Mouse (Mus musculus) layer of hippocampus, adult 2 months (tissue): ENCODE results near the gene Tpk1. TPM values are rescaled to one million over a fixed set of nuclear protein-coding genes. Genes with fewer than 3 reads are reported as not detected.

Source experiments
- DNase-seq, 2 experiments: peaks; one replicate each; pipeline ENCODE4 v3.0.0; 2022; ENCODE audit warnings: low spot score in 2 of 2
- H3K27ac ChIP-seq: fragments of 200-600 bp; 2 replicates; pipeline ENCODE4 v1.8.1; 2022
- H3K4me3 ChIP-seq: fragments of 200-600 bp; 2 replicates; pipeline ENCODE4 v1.8.1; 2022; ENCODE audit warnings: mild to moderate bottlenecking
- CTCF ChIP-seq: fragments of 200-600 bp; conservative IDR thresholded peaks from 2 replicates; pipeline ENCODE4 v1.8.1; 2022; ENCODE audit warnings: antibody characterized with exemption, mild to moderate bottlenecking, moderate library complexity
- total RNA-seq, 2 experiments: library from RNA; stranded (reverse); gene quantifications; 2 replicates each; pipeline ENCODE4 v1.2.3; 2021

The Tpk1 gene
- total RNA-seq, 2 experiments from 2014 or later = 2.6 to 3.6 TPM

GRCm38 (mm10) chr6:43504609-43505230 is 161.4 kb downstream of the Tpk1 start:
- H3K4me3 ChIP-seq = no peak overlapping the region
- TF ChIP-seq CTCF = no peak

GRCm38 (mm10) chr6:43492367-43492766 is 173.7 kb downstream of the Tpk1 start:
- Histone ChIP-seq H3K4me3 (no peak overlapping the region), H3K27ac (no peak overlapping the region)
- no peak for DNase-seq
- TF ChIP-seq CTCF = peak; percentile 69

More at GRCm38 (mm10) chr6:43504609-43505230, 161.4 kb downstream of the Tpk1 start:
- no peak for DNase-seq
- H3K27ac ChIP-seq = no peak overlapping the region

- DNase-seq = no peak
- no peak for TF ChIP-seq CTCF
- no peak overlapping the region for H3K27ac ChIP-seq
- H3K4me3 ChIP-seq = no peak overlapping the region
Measured at GRCm38 (mm10) chr6:43486691-43487090, 179.4 kb downstream of the Tpk1 start.

DNA sequence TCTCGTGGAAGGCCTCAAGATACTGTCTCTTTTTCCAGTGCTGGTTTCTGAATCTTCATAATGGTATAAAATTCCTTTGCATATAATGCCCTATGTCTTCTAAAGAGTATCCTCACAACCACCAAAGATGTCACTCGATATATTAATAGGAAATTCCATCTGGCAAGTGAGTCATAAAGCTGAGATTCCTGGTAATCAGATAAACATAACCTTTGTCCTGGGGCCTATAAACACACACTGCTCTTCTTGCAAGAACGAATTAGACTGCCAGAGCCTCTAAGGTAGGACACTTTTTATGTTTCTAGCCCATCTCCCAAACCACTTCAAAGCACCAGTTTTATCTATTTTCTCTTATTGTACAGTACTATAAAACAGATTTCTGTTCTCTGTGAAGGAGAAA is 185.4 kb downstream of the Tpk1 start:
- Histone ChIP-seq H3K27ac (no peak overlapping the region), H3K4me3 (no peak overlapping the region)
- no peak for TF ChIP-seq CTCF
- no peak for DNase-seq

DNA sequence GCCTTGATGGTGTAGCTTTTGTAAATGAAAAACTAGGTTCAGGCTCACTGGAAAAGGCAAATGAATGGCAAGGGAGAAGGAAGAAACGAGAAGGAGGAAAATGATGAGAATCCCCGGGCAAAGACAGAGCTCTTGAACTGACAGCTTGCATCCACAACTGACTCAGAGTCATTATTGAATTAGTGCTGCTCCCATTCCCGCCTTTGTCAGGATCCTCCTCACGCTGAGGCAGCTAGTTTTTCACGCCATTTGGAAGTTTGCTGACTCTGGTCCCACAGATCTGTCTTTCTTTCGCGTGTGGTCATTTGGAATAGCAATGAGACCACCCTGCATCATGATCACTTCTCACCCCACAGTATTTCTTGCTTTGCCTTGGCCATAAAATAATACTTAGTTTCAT is 187.3 kb downstream of the Tpk1 start:
- Histone ChIP-seq H3K27ac (no peak overlapping the region), H3K4me3 (no peak overlapping the region)
- TF ChIP-seq CTCF = no peak
- no peak for DNase-seq

- DNase-seq = no peak
- no peak overlapping the region for H3K4me3 ChIP-seq
- H3K27ac ChIP-seq = no peak overlapping the region
- no peak for TF ChIP-seq CTCF
Measured at GRCm38 (mm10) chr6:43476406-43476805, 189.7 kb downstream of the Tpk1 start.

- Histone ChIP-seq H3K4me3 (no peak overlapping the region), H3K27ac (no peak overlapping the region)
- no peak for DNase-seq
- no peak for TF ChIP-seq CTCF
Measured at GRCm38 (mm10) chr6:43475921-43476320, 190.2 kb downstream of the Tpk1 start.

DNA sequence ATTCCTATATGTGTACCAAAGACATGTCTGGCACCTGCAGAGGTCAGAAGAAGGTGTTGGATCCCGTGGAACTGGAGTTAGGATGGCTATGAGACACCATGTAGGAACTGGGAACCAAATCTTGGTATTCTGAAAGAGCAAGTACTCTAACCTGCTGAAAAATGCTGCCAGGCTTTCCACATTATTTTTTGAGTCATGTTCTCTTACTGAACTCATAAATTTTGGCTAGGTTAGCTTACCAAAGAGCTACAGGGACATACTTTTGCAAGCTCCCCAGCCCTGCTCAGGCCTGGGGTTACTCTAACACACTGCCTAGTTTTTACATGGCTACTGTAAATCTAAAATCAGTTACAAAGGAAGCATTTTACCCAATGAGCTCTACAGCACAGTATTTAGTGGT is 194.5 kb downstream of the Tpk1 start:
- TF ChIP-seq CTCF = no peak
- DNase-seq = no peak
- no peak overlapping the region for H3K4me3 ChIP-seq
- H3K27ac ChIP-seq = no peak overlapping the region

DNA sequence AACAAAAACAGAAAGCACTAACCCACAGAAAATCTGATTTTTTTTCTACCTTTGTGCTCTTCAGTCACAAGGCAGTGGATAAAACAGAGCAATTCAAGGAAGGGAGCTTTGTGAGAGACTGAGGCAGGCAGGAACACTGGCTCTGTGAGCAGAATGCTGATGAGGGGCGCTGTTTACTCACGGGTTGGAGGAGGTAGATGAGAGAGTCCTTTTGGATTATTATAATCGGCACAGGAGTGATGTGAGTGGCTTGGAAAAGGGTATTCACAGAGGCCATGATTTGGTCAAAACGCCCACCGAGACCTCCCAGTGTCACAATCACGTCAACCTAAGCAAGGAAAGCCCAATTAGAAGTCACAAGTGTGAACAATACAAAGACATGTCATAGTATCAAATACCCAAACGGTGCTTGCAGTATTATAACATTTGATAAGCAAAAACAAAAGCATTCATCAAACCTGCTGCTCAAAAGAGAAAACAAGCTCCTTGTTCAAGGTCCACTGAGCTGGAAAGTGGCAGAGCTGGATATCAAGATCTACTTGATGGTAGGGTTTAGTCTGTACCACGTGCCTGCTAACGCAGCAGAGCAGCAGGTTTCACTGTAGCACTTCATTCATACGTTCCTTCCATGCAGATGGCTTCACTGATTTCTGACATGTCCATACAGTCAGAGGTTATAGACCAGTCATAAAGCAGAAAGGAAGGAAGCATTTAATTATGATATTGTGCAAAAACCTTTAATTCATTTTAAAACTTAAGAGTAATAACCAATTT is 197.1 kb downstream of the Tpk1 start:
- no peak for DNase-seq
- H3K4me3 ChIP-seq = no peak overlapping the region
- no peak for TF ChIP-seq CTCF

GRCm38 (mm10) chr6:43462849-43463369 is 203.2 kb downstream of the Tpk1 start:
- Histone ChIP-seq H3K4me3 (no peak overlapping the region), H3K27ac (no peak overlapping the region)
- no peak for DNase-seq
- no peak for TF ChIP-seq CTCF

More for the DNA sequence above, 197.1 kb downstream of the Tpk1 start:
- H3K27ac ChIP-seq = no peak overlapping the region

- no peak for TF ChIP-seq CTCF
- Histone ChIP-seq H3K27ac (no peak overlapping the region; the same call in 1 of the 2 replicates), H3K4me3 (no peak overlapping the region)
- peak in 1 of 2 experiments; percentile 33 for DNase-seq
Measured at GRCm38 (mm10) chr6:43462189-43462848, 203.8 kb downstream of the Tpk1 start.

GRCm38 (mm10) chr6:43459082-43459481 is 207.0 kb downstream of the Tpk1 start:
- H3K27ac ChIP-seq = no peak overlapping the region
- no peak for DNase-seq
- H3K4me3 ChIP-seq = no peak overlapping the region
- no peak for TF ChIP-seq CTCF

- Histone ChIP-seq H3K4me3 (no peak overlapping the region), H3K27ac (no peak overlapping the region)
- no peak for DNase-seq
- no peak for TF ChIP-seq CTCF
Measured at GRCm38 (mm10) chr6:43457989-43458388, 208.1 kb downstream of the Tpk1 start.
